Mouse (Mus musculus): ENCODE measurements at regions not wholly inside any gene's neighbourhood (a gene's known extent, or its start where the extent isn't known, plus 50 kb on each side); places are given as distances from the start of the nearest gene placed in this dataset.

GRCm38 (mm10) chr4:106168741-106169140 is 147.3 kb upstream of the Usp24 start:
- DNase-seq (ENCODE audit: low spot score), result no peak

DNA sequence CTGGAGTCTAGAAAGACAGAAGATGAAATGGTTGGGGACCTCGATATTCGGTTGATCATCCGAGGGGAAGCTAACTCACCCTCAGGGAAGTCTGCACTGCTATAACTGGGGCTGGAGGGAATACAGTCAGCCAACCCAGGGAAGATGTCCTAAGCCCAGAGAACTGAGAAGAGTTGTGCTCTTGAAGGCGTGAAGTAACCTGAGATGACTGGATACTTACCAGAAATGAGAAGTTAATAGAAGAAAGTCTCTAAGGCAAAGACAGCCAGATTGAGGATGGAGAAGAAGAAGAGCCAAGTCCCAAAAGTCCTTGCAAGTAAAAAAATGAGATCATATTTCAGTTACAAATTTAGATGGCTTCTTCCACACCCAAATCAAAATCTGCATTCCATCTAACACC is 146.5 kb upstream of the Usp24 start:
- no peak for DNase-seq (ENCODE audit: low spot score)

DNA sequence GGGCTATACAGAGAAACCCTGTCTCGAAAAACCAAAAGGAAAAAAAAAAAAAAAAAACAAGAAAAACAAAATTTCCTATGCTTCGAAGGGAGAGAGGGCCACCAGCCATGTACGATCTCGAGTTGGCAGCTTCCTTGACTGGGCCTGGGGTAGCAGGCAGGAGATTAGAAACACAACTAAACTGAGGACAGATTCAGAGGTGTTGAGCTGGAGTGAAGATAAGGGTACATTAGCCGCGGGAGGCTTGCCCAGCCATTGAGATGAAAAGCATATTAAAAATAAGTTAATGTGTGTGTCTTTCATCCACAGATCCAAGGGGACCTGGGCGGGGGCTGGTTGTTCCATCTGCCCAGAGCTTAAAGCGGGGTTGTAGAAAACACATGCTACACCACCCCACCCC is 145.3 kb upstream of the Usp24 start:
- DNase-seq (ENCODE audit: low spot score), result no peak

- DNase-seq (ENCODE audit: low spot score), result no peak
These were observed 140.7 kb upstream of the Usp24 start for GRCm38 (mm10) chr4:106175352-106175751.

DNA sequence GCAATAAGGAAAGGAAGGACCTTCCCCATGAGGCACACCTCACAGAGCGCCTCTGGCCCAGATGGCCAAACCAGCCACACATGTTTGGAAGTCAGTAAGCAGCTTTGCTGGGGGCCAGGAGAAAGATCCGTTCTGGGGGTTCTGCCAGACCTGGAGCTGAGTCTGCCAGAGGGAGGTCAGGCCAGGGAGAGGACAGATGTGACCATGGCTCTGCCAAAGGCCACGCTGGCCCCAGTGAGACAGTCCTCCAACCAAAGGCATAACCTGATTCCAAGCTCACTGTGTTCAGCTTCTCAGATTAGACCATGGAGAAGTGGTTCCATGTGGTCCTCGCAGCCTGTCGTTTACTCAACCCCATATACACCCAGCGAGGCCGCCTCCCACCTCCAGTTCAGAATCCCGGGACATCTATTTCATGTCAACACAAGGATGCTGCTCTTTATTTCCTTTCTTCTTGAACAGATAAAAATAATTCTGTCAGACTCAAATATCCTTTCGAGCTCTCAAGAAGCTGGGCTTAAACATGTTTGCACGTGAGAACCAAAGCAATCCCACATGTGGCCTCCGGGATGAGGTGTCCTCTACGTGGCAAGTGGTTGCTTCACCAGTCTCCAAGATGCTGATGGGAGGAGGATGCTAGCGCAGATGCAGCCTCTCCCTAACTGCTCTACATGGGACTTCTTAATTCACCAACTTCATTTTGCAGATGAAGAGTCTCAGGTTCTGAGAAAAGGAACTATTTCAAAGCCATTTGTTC is 130.1 kb upstream of the Usp24 start:
- DNase-seq (ENCODE audit: low spot score), result no peak

DNA sequence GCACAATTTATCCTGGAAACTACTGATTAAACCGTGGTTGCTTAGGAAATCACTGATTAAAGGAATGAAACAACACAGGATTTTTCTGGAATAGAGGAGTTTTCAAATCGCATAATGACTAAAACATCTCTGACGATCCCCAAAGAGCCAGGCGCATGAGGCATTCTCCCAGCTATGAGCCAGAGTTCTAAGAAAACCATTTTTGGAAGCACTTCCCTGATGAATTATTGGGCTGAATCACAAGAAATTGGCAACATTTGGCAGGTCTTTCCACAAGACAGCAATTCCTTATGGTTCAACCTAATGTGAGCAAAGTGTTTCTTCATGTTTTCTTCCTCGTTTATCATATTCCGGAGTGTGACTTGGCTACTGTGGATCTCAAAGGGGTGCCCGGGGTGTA is 129.3 kb upstream of the Usp24 start:
- no peak for DNase-seq (ENCODE audit: low spot score)

DNA sequence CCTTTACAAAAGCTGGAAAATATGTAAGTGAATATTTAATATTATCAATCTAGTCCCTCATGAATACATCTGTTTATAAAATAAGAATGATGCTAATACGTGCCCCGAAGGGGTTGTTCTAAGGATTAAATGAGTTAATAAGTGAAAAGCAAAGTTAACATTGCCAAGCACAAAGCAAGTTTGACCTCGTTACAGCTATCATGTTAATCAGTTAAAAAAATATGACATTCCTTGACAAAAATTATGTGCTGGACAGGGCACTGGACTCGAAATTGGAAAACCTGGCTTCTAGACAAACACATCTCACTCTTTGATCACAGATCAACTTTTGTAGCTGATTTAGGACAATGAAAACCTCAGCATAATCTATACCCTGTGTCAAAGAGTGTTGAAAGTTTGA is 125.8 kb upstream of the Usp24 start:
- DNase-seq (ENCODE audit: low spot score), result no peak

- no peak for DNase-seq (ENCODE audit: low spot score)
These were observed 124.7 kb upstream of the Usp24 start for GRCm38 (mm10) chr4:106191331-106191730.

GRCm38 (mm10) chr4:106191843-106192242 is 124.2 kb upstream of the Usp24 start:
- DNase-seq (ENCODE audit: low spot score), result no peak

GRCm38 (mm10) chr4:106193204-106193945 is 122.6 kb upstream of the Usp24 start:
- no peak for DNase-seq (ENCODE audit: low spot score)

- DNase-seq (ENCODE audit: low spot score), result no peak
These were observed 120.4 kb upstream of the Usp24 start for GRCm38 (mm10) chr4:106195497-106196166.

DNA sequence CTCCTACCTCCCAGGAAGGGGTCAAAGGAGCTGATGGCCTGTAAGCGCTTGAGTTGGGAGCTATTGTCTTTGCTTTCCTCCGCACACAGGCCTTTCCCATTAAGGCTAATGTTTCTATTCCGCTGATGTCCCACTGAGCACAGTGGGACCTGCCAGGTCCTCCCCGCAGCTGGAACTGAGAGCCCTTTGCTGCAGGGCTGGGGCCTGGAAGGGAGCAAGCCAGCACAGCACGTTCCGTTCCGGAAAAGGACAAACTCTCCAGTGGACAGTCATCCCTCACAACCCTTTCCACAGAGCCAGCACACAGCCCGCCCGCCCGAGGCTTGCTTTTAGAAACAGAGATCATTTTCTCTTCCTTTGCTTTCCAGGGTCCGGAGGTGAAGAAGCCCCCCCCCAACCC is 116.2 kb upstream of the Usp24 start:
- no peak for DNase-seq (ENCODE audit: low spot score)

- no peak for DNase-seq (ENCODE audit: low spot score)
These were observed 115.8 kb upstream of the Usp24 start for GRCm38 (mm10) chr4:106200241-106200640.

DNA sequence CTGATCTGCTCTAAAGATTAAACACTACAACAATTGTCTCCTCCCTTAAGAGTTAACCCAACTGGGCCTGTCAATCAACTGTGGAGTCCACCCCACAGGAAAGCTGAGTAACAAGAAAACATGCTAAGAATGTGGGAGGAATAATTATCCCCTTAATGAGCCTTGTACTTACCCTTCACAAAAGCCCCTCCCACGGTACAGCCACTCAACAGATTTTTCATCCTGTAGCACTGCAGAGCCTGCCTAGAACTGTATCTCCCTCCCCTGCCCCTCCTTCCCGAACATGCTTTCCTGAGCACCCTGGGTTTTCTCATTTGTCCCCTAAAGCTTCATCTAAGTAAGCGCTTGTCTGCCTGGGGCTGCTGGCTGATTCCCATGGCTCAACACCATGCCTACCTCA is 113.5 kb upstream of the Usp24 start:
- DNase-seq (ENCODE audit: low spot score), result no peak

- no peak for DNase-seq (ENCODE audit: low spot score)
These were observed 110.8 kb upstream of the Usp24 start for GRCm38 (mm10) chr4:106205200-106205599.

DNA sequence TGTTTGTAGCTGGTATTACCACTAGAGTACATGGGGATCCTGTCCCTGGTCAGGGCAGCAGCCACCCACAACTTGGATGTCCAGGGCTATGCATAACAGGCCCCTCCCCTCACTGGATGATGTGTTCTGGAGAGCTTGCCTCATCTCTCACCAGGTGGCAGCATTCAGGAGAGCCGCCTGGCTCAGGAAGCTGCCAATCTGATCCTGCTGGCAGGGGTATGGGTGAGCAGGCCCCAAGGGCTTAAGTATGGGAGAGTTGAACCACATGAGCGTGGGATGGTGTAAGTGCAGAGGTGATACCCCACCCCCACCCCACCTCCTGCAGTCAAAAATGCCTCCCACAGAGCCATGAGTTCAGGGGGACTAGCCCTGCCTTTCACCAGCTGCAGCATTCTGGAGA is 110.0 kb upstream of the Usp24 start:
- no peak for DNase-seq (ENCODE audit: low spot score)

DNA sequence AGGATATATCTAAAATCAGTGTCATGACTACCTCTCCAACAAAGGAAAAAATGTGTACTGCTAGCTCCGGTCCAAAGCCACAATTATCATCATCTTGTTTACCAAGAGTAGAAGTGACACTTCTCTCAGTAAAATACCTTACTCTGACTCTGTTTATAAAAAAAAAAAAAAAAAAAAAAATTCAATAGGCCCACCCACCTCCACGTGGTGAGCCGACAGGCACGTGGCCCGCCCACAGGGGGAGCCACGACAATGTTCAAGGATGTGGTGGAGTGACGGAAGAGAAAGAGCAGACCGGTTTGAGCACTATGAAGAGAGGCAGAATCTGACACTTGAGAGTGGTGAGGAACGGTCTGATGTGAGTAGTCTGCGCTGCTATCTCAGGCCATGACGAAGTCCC is 106.5 kb upstream of the Usp24 start:
- DNase-seq (ENCODE audit: low spot score), result no peak

DNA sequence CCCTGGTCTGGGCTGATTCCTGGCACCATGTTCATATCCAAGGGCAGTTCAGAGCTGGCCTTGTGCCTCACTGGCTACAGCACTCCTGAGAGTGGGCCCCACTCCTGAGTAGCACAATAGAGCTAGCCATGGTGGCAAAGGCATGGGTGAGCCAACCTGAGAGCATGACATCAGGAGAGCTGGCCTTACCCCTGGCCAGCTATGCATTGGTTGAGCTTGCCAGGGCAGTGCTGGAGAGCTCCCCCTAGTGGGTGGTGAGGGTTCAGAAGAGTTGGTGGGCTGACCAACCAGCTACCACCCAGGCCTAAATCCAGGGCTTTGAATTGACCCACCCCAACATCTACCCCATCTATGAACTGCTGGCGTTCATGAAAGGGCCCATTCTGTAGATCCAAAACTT is 106.0 kb upstream of the Usp24 start:
- peak; percentile 6 for DNase-seq (ENCODE audit: low spot score)

- no peak for DNase-seq (ENCODE audit: low spot score)
These were observed 101.8 kb upstream of the Usp24 start for GRCm38 (mm10) chr4:106214170-106214569.

DNA sequence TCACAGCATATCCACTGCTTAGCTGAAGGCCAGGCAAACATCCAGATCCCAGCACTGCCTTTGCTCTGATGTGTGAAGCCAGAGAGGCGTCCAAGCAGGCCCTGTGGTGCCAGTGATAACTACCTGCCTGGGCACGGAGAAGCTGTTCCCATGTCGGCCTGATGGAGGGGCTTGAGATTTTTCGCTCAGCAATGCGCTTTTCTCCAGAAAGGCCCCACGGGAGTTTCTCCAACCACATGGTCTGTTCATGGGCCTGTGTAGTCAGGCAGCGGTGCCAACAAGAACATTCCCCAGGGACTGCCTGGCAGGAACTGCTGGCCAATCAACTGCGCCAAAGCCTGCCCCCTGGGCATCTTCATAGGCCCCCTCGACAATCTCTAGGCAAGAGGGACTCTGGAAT is 95.4 kb upstream of the Usp24 start:
- DNase-seq (ENCODE audit: low spot score), result no peak

DNA sequence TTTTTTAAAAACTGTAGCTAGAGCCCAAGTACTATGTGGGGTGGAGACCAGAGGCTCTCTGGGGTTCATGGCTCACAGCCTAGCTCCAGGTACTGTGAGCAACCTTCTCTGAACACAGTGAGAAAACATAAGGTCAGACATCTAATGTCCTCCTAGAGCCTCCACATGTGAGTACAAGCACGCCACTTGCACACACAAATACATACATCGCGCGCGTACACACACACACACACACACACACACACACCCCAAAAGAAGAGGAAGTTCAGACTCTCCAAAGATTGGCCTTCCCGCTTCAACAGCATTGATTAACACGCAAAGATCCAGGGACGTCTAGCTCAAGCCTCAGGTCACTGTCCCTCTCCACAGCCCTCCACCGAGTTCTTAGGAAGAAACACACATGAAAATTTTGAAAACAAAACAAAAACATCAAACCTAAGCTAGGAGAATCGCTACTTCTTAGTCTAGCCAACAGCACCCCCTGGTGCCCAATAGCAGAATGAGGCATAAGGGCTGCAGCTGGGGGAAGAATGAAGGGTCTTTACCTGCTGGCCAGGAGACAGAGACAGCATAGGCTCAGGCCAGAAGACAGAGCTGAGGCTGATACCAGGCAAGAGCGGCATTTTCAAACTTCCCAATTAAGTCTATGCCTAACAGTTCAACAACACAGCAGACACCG is 90.7 kb upstream of the Usp24 start:
- DNase-seq (ENCODE audit: low spot score), result peak; percentile 38

- no peak for DNase-seq (ENCODE audit: low spot score)
These were observed 88.6 kb upstream of the Usp24 start for GRCm38 (mm10) chr4:106227428-106227827.

- peak; percentile 50 for DNase-seq (ENCODE audit: low spot score)
These were observed 87.5 kb upstream of the Usp24 start for GRCm38 (mm10) chr4:106228534-106228933.
